Mouse (Mus musculus) spleen, postnatal 14 days (tissue): ENCODE data around the gene Cdc37.
"Not testable (repeated sequence)": the region's sequence is repeated elsewhere in the genome, so short reads cannot be mapped to it uniquely, and the experiment has no call there.

ENCODE experiments used
- DNase-seq, 2 experiments: peaks; one replicate each; pipeline ENCODE4 v3.0.0; 2021 to 2022; ENCODE audit warnings: low spot score in 2 of 2

Gene Cdc37

DNA sequence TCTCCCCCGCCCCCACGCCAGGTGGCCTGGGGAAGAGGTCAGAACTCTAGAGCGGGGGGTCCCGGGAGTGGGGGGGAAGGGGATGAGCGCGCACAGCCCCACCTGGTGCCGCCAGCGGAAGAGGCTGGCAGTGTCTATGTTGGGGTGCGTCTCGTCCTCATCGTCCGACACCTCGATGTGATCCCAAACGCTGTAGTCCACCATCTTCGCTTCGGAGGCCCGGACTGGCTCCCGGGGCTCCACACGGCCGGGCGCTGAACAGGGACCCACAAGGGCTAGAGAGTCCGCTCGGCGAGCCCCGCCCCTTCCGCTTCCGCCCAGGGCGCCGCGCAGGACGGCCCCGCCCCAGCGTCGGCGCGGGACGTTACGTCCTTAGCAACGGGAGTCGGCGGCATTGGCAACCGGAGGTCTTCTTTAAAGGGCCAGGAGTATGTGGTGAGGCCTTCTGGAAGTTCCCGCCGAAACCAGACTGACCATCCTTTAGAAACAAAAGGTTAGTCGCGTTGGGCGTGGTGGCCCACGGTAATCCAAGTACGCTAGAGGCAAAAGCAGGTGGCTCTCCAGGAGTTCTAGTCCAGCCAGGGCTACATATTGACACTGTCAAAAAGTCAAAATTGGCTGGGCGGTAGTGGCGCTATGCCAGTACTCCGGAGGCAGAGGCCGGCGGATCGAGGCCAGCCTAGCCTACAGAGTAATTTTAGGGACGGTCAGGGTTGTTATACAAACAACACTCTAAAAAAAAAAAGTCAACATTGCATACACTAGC is at the start of gene Cdc37:
Gene Cdc37 (minus strand): TSS at position 329 of the 766 bp plus-strand sequence.
- DNase-seq: peak; percentile 80 to 89

DNA sequence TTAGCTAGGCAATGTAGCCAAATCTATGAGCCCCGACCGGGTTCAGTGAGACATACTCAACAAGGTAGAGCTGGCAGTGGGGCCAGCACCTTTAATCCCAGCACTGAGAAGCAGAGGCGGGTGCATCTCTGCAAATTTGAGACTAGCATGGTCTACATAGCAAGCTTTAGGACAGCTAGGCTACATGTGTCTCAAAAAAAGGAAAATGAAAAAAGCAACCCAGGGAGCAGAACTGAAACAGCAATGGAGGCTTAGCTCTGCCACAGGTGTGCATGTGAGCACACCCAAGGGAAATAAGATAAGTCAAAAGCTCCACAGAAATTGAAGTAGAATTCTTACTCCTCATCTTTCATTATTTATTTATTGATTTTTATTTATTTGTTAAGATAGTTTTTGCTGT is 49.2 kb upstream of the Cdc37 start:
- no peak for DNase-seq

DNA sequence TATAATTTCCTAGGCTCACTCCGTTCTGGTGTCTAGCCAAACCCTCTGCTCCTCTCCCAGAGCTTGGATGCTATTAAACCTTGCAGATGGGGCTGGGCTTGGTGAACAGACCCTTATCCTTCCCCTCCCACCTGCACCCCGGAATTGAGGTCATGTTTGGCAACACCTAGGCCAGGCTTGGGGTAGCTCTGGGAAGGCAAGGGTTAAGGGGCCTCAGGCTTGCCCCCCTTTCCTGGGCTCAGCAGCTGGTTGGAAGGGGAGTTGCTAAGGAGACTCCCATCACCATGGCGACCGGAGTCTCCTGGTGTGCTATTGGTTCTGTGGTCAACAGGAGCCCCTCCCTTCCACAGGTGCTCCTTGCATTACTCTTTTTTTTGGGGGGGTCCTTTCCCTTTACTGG is 48.2 kb upstream of the Cdc37 start:
- no peak for DNase-seq

DNA sequence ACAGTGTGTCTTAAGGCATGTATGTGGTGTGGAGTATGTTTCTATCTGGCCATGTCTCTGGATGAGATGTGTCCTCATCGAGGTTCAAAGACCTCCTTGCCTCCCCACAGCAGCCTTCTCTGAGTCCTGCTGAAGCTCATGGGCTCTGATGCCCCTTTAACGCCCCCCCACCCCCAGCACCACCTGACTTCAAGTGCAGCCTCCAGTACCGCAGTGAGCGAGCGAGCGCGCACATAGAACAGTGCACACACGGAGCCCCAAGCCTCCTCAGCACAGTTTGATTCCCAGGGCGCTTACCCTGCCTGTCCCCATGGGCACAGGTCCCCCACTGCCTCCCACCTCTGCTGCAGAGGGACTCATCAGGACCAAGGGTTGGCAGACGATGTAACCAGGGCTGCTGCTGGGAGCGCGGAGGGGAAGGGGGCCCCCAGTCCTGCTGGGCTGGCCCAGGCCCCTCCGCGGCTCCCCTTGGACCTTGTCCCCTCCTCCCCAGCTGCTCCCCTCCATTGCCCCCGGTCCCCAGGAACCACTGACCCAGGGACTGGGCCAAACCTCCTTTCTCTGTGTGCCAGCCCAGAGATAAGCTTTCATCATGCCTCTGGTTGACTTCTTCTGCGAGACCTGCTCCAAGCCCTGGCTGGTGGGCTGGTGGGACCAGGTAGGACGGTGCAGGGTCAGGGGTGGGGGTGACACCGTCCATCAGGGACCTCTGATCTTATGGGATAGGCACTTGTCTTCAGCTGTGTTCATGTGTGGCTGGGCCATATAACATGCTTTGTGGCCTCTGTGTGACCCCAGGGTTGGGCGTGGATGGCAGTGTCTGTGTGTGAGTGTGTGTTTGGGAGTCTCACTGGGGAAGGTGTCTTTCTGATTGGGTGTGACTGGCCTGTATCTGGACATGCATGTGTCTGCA is 47.0 kb upstream of the Cdc37 start:
- no peak for DNase-seq

DNA sequence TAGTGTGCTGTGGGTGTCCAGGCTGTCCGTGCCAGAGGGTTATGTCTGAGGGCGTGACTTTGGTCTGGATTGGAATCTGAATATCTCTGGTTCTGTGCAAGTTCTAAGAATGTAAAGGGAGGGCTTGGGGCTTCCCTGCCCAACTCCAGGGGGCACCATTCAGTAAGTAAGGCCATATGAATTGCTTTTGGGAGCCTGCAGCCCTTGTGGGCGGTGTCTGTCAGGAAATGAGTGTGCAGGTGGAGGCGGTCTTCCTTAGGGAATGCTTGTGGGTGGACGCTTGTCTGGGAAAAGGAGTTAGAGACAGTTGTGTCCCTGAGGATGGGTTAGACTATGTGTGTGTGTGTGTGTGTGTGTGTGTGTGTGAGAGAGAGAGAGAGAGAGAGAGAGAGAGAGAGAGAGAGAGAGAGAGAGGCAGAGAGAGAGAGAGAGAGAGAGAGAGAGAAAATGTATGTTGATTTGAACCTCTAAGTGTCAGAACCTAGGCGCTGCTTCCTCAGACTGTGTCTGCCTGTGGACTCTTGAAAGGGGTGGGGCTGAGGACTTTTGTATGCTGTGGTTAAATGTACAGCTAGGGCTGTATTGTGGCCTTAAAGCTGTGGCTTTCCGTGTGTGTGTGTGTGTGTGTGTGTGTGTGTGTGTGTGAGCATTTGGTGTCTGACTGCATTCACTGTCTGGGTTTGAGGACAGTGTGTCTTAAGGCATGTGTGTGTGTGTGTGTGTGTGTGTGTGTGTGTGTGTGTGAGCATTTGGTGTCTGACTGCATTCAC is 46.1 kb upstream of the Cdc37 start:
- not testable (repeated sequence) for DNase-seq

DNA sequence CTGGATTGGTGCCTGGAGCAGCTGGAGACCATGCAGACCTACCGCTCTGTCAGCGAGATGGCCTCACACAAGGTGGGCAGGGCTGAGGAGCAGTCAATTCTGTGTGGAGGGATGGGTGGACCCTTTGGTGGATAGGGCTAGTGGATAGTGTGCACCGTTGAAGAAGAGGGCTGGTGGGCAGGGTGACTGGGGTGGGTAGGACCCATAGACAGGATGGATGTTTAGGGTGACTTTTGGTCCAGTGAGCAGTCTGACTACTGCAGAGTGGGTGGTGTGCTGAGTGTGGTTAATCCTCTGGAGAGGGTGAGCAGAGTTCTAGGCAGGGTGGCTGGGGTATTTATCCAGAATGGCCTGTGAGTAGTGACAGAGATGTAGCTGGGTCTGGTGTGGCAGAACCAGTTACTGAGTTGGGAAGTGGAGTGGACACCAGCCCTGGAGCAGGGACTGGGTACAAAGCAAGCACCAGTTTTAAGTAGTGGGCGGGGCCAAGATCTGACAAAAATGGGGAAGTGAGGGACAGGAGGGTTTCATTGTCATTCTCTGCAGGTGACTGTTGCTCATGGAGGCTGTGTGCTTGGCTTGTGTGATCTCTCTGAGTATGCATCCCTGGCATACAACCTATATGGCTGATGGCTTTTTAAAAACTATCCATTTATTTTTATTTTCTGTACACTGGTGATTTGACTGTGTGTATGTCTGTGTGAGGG is 45.2 kb upstream of the Cdc37 start:
- DNase-seq: peak; percentile 24 to 51

DNA sequence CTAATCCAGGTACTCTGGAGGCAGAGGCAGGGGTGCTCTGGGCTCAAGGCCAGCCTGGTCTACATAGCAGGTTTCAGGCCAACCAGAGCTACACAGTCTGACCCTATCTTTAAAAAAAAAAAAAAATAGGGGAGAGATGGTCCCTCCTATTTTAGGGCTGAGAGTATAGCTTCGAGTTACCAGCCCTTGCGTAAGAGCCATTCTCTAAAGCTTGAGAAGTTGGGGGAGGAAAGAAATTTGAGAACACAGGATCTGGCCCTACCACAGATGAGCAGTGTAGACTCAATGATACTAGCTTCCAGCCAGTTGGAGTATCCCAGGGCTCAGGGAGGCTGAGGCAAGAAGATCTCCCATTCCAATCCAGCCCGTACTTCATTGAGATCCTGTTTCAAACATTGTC is 44.0 kb upstream of the Cdc37 start:
- DNase-seq: no peak

DNA sequence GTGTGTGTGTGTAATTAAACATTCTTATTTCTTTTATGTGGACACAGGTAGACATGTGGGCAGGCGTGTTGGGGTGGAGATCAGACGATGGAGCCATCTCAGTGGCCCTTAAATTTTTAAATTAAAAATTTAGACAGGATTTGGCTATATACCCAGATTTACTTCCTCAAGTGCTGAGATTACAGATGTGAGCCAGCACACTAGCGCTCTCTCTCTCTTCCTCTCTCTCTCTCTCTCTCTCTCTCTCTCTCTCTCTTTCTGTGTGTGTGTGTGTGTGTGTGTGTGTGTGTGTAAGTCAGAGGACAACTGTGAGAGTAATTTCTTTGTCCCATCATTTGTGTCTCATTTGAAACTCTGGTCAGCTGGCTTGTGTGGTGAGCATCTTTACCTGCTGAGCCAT is 40.9 kb upstream of the Cdc37 start:
- DNase-seq: no peak

DNA sequence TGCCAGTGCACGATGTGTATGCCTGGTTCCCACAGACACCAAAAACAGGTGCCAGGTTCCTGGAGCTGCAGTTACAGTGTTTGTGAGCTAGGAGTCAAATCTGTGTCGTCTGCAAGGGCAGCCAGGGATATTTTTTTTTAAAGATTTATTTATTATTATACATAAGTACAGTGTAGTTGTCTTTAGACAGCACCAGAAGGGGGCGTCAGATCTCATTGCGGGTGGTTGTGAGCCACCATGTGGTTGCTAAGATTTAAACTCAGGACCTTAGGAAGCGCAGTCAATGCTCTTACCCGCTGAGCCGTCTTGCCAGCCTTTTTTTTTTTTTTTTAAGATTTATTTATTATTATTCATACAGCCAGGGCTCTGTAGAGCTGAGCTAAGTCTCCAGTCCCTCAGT is 40.1 kb upstream of the Cdc37 start:
- no peak for DNase-seq

DNA sequence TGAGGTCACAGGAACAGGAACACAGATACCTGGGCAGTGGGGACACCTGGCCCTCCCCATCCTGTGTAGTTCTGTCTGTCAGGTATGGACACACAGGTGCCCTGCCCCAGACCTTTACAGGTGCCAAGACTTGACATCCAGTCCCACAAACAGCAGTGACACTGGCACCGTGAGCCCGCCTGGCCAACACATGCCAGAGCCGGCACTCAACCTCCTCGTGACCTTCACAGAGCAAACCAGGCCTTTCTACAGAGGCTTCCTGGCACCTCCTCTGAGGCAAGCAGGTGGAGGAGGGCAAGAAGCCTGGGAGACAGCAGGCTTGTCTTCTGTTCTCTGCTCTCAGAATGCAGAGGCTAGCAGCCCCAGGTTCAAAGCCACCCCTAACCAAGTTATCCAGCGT is 35.7 kb upstream of the Cdc37 start:
- DNase-seq: no peak

DNA sequence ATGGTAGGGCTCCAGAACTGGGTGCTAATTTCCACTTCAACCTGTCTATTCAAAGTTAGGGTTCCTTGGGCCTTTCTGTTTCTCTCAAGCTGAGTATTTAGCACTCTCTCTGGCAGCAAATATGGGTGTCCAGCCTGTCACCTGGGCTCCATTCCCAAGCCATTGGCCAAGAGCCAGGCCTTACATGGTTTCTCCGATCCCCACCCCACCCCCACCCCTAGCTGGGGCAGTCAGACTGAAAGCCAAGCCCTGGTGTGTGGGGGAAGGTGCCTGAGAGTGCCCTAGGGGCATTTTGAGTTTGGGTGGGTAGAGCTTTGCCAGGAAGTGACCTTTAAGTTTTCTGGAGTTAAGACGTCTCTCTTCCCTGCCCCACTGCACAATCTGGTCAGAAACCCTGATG is 35.0 kb upstream of the Cdc37 start:
- DNase-seq: no peak

DNA sequence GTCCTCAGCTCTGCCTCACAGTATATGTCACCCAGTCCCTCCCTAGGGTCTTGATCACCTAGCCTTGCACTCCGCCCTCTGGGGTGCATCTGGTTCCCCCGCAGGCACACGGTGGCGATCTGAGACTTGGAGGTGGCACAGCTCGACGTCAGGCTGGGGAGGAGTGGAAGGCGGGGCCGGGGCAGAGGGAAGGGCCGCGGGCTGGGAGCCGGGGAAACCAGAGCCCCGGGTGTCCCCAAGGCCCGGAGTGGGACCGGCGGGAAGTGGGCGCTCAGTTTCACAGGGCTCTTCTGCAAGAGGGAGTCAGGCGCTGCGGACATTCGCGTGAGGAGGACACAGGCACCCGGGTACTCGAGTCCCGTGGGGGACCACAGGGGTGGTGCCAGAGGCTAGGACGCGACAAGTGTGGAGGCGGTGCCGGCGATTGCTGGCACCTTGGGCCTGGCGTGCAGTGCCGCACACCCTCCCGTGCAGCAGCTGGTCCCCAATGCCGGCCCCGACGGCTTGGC is 34.2 kb upstream of the Cdc37 start:
- DNase-seq: peak; percentile 51 to 63

DNA sequence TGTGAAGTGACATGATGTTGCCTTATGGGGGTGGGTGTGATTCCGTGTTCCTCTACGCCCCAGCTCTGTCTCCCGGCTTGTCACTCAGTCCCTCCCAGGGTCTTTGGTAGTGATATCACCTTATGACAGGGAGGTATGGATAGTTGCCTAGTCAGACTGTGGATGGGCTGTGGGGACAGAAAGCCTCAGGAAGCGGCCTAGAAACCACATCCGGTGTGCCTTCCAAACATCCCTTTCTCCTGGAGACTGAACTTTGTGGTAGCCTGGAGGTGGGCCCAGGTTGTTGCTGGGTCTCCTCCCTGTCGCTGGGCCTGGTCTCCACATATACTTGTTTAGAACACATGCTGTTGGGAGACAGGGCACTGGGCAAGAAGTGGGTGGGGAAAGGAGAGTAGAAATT is 33.6 kb upstream of the Cdc37 start:
- no peak for DNase-seq

DNA sequence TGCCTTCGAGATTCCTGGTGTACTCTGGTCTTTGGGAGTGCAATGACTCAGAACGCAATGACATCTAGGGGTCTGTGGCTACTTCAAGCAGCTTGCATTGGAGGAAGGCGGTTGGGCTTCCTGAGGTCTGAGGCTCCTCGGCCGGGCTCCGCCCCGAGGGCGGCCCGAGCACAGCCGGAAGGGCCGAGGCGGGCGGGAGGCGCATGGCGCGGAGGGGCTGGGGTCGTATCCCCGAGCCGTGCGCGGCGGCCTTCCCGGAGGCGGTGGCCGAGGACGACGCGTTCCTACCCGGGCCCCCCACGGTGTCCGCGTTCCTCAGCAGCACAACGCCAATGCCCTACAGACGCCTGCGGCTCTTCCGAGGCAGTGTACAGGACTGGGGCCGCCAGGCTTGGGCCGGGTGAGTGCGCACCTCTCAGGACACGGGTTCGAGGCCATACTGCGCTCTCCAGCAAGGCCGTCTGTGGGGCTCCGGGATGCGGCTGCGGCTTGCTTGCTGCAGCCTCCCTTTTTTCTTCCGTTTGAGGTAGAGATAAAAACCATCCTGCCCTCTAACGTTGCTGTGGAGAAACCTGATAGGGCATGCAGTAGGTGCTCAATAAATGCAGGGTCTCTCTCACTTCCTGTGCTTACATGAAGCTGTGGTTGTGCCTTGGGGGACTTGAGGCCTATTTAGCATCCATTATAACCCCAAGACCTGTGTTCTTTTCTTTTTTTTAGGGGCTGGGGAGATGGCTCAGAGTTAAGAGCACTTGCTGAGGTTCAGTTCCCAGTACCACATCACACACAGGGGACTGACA is 31.8 kb upstream of the Cdc37 start:
- no peak for DNase-seq

DNA sequence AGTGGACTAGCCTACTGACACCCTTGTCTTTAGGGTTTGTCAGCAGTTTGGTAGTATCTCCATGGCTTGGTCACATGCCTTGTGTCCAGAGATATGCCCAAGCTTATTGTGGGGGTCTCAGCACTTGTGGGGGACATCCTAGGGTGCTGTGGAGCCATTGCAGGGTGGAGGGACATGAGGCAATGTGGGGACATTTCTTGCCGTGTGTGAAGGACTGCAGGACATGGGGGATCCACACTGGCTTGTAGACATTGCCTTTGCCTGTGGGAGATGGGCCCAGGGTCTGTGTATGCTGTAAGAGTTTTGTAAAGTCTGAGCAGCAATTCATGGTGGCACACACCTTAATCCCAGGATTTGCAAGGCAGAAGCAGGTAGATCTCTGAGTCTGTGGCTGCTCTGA is 31.1 kb upstream of the Cdc37 start:
- DNase-seq: no peak

DNA sequence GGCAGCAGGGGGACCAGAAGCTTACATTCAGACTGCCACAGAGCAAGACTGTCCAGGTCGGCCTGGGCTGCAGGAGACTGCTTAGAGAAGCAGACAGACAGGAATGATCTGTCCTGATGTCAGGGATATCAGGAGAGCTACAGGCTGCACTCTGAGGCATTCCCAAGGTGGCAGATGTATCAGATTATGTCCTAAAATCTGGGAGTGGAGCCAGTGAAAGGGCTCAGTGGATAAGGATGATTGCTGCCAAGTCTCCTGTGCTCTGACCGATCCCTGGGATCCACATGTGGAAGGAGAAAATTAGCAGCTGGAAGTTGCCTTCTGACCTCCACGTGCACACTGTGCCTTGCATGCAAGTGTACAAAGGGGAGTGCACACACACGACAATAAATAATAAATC is 30.6 kb upstream of the Cdc37 start:
- no peak for DNase-seq

DNA sequence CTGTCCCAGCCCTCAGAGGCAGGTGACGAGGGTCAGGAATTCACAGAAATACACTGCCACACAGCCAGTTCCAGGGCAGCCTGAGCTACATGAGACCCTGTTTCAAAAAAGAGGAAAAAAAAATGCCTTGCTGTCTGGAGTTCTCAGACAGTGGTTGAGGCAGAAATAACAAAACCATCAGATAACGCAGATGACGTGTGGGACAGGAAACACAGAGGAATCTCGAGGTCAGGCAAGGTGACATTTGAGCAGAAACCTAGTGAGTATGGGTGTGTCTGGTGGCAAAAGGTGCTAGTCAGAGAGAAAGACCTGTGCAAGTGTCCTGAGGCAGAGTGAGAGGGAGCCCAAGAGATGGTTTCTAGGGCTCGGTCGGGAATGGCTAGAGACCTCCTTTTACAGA is 22.6 kb upstream of the Cdc37 start:
- DNase-seq: no peak

DNA sequence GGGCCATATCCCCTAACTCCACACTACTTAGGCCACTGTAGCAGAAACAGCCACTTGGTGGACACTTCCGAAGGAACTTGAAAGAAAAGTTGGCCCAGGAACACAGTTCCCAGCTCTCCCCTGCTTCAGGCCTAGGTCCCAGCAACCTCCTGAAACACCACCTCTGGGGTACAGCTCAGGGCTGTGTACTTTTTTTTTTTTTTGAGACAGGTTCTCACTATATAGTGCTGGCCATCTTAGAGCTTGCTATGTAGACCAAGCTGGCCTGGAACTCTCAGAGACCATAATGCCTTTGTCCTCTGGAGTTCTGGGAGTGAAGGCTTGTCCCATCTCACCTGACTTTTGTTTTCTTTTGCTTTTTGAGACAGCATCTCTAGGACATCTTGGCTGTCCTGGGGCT is 19.4 kb upstream of the Cdc37 start:
- no peak for DNase-seq

DNA sequence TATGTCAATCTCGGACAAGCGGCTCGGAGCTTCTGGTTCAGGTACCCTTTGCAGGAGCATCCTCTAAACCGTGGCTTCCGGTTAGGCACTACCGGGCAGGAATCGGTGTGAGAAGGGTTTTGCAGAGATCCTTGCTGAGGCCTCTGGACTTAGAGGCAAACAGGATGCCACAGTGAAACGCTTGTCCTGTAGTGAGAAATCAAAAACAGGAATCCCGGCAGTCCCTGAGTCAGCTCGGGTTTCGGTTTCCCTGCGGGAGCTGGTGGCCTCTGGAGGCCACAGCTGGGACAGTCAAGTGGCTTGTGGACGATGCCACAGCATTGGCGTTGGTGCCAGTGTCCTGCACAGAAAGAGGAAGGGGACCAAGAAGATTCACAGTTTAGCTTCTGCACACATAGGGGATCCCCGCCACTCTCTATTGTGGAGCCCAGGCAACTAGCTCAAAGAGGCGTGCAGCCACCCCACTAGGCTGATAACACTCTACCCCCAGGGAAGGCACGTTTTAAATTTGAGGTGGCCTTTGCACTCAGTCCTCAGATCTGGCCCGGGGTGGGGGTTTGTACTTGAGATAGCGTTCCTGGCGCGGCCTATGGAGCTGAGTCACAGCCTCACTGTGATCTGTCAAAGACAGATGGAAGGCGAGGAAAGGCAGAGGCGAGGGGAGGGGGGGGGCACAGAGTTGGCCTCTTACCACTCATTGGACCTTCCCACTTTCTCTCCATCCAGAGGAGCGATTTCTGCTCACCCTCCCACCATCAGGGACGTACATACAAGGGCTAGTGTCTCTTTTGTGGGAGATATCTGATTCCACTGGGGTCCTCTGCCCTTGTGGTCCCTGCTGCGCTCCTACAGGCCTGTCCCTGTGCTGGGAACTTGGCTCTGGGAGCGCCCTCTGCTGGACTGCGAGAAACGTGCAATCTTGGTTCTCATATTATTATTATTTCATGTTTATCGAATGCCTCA is 18.7 kb upstream of the Cdc37 start:
- DNase-seq: peak; percentile 58 to 76
